ENCODE assay signal across 29 mouse cellular contexts in genomic region chr12:99929160-99929559, GRCm38 (mm10). TPM values are rescaled to one million over a fixed set of nuclear protein-coding genes. Genes with fewer than 3 reads are reported as not detected.
"Had no signal": no experiment of that assay in that cellular context is flagged by ENCODE, and none has a peak within 500 bp of the region (broad histone marks: within the 10 kb centered on the region; RNA-seq: fewer than 3 reads in every experiment).

No protein-coding gene starts in this region.

- H3K9ac ChIP-seq: heart, embryonic 13.5 days; heart, embryonic 15.5 days; hindbrain, embryonic 13.5 days; hindbrain, embryonic 15.5 days; kidney, embryonic 15.5 days; limb, embryonic 13.5 days; limb, embryonic 15.5 days; liver, embryonic 12.5 days; liver, embryonic 14.5 days had no signal

- H3K9me3 ChIP-seq: heart, embryonic 13.5 days; heart, embryonic 15.5 days; hindbrain, embryonic 13.5 days; hindbrain, embryonic 15.5 days; kidney, embryonic 15.5 days; limb, embryonic 13.5 days; limb, embryonic 15.5 days; liver, embryonic 12.5 days had no signal

- H3K4me2 ChIP-seq: heart, embryonic 11.5 days; heart, embryonic 13.5 days; heart, embryonic 15.5 days; hindbrain, embryonic 13.5 days; hindbrain, embryonic 15.5 days; kidney, embryonic 15.5 days; limb, embryonic 13.5 days; limb, embryonic 15.5 days; liver, embryonic 12.5 days had no signal

- H3K4me1 ChIP-seq: heart, embryonic 13.5 days; kidney, embryonic 15.5 days; limb, embryonic 13.5 days; limb, embryonic 15.5 days; liver, embryonic 12.5 days had no signal

- H3K27me3 ChIP-seq: heart, embryonic 13.5 days; heart, embryonic 15.5 days; hindbrain, embryonic 13.5 days; hindbrain, embryonic 15.5 days; kidney, embryonic 15.5 days; limb, embryonic 13.5 days; limb, embryonic 15.5 days; liver, embryonic 12.5 days had no signal

- H3K4me3 ChIP-seq: heart, adult 2 months; heart, embryonic 13.5 days; heart, embryonic 15.5 days; hindbrain, embryonic 13.5 days; hindbrain, embryonic 15.5 days; kidney, embryonic 15.5 days; limb, embryonic 13.5 days; limb, embryonic 15.5 days; liver, embryonic 12.5 days had no signal

- H3K27ac ChIP-seq: heart, adult 2 months; heart, embryonic 13.5 days; heart, embryonic 15.5 days; hindbrain, embryonic 13.5 days; hindbrain, embryonic 15.5 days; hindbrain, postnatal 0 days; kidney, embryonic 15.5 days; kidney, postnatal 0 days; limb, embryonic 13.5 days; limb, embryonic 15.5 days; liver, embryonic 12.5 days; liver, embryonic 14.5 days had no signal

- ATAC-seq: hindbrain, postnatal 0 days; intestine, embryonic 16.5 days; liver, embryonic 12.5 days had no signal

- H3K36me3 ChIP-seq: heart, embryonic 15.5 days had no signal

- DNase-seq: gastrocnemius, postnatal 14 days; gastrocnemius, postnatal 36 days; heart, adult 11 months; heart, adult 2 months; heart, postnatal 14 days; heart, postnatal 36 days; kidney, adult 11 months; kidney, adult 2 months; kidney, adult 9 months; kidney, postnatal 14 days; kidney, postnatal 36 days; layer of hippocampus, postnatal 36 days; left cerebral cortex, postnatal 4 days had no signal

RNA-seq across cellular contexts. Expression of gene Kcnk13, which starts 35.1 kb away (rescaled TPM):
- total RNA-seq: hematopoietic stem cell, adult 5-6 weeks had no signal

RNA-seq across cellular contexts. Expression of gene Efcab11, which starts 44.9 kb away (rescaled TPM):
- total RNA-seq: gastrocnemius, adult 18-20 months; gastrocnemius, adult 8-10 months; gastrocnemius, postnatal 36 days; heart, postnatal 36 days had no signal
